In the genomic region with DNA sequence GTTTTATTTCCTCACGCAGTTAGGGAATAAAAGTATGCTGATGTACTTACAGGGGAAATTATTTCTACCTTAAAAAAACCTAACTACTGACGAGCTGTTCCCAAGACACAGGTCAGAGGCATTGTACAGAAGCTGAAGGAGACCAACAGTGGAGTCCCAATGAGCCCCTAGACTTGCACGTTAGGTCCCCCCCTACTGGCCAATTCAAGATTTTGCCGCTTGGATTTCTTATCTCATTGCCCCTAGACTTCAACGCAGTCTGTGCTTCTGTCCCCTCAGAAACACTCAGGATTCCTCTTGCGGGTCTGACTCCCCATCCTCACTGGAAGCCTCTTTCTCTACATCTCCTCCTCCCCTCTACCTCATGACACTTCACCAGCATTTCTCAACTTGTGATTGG, we compare ENCODE assay signal across 8 mouse cellular contexts.
DNase-seq lines count a peak whose midpoint lies in the region.

No protein-coding gene starts in this region.

- DNase-seq in cerebellum, adult 9-10 months = peak; percentile 6
- DNase-seq in cerebellum, adult 9-11 months = no peak
- peak; percentile 22 to 37 for DNase-seq in left cerebral cortex, adult 18-20 months (ENCODE audit: low spot score in 2 of 2)
- no peak for DNase-seq in left cerebral cortex, postnatal 36 days (ENCODE audit: low spot score in 2 of 2)
- peak; percentile 67 for DNase-seq in ZHBTc4 (ENCODE audit: low read depth, low spot score)
- peak; percentile 26 to 40 for DNase-seq in heart, postnatal 14 days
- peak; percentile 47 for DNase-seq in lung, postnatal 25 days (ENCODE audit: low spot score)
- DNase-seq in spleen, postnatal 36 days (ENCODE audit: low spot score in 2 of 2) = no peak

- intact Hi-C loops in left cerebral cortex, postnatal 36 days (cut with DNase I) = no loop called here
- intact Hi-C loops in heart, postnatal 14 days (cut with DNase I) = loop anchor here (10.0 kb wide), 1 partner anchor 590 kb away; no protein-coding TSS in a partner anchor

Comparison
In these comparisons a context has a peak if more than half of its experiments do, and no peak if none do; other contexts are left out.
1. DNase-seq: peak in cerebellum, adult 9-10 months (single experiment), left cerebral cortex, adult 18-20 months (2 of 2), ZHBTc4 (single experiment), heart, postnatal 14 days (2 of 2) and lung, postnatal 25 days (single experiment); none in cerebellum, adult 9-11 months (single experiment), left cerebral cortex, postnatal 36 days (0 of 2) and spleen, postnatal 36 days (0 of 2).